Mouse (Mus musculus) stomach, postnatal 0 days (tissue): ENCODE measurements around the gene Mia.

Experiments used
- CTCF ChIP-seq: IDR thresholded peaks from 2 replicates; pipeline ENCODE4 v1.5.1; 2016; ENCODE audit warnings: antibody characterized with exemption, low read depth, mild to moderate bottlenecking, moderate library complexity
- EP300 ChIP-seq: optimal IDR thresholded peaks from 2 replicates; pipeline ENCODE3; 2016; ENCODE audit warnings: antibody characterized with exemption

DNA sequence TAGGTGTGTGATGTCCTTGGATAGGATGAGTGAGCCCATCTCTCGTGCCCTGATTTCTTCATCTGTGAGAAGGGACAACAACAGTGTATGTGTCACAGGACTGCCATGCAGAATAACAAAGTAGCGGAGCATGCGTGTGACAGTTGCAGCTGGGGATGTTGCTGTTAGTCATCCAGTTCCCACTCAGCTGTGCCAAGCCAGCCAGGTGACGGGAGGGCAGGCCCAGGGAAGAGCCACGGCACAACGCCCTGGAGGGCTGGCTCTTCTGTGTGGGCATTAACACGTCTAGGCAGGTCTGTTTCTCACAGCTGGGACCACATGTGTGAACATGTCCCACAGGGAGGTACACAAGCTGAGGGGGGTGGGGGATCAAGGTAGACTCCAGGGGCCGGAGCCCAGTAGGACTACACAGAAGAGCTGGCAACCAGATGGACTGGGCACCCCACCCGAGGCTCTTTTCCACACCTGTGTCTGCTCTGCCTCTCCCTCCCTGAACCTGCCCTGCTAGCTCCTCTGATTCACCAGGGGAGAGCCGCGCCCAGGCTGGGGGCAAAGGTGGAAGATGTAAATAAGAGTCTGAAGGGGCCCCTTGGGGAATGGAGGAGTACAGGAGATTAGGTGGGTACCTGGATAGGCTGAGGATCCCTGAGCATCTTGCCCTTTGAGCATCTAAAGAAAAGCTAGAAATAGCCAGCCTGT is 44.1 kb upstream of the Mia start:
- TF ChIP-seq EP300 (peak; percentile 77), CTCF (no peak)
